Mouse (Mus musculus) gastrocnemius, adult 8-10 months (tissue): ENCODE data around the gene Pde4a. TPM values are rescaled to one million over a fixed set of nuclear protein-coding genes. Genes with fewer than 3 reads are reported as not detected.
"Not testable (repeated sequence)": the region's sequence is repeated elsewhere in the genome, so short reads cannot be mapped to it uniquely, and the experiment has no call there.

Experiments
- DNase-seq, 2 experiments: peaks; one replicate each; pipeline ENCODE4 v3.0.0; 2022; ENCODE audit warnings: low spot score in 2 of 2
- total RNA-seq, 4 experiments: library from RNA; stranded (reverse); gene quantifications; 2 replicates each; pipeline ENCODE4 v1.2.4; 2022

Pde4a gene
- total RNA-seq, 4 experiments from 2014 or later, result 40.7 to 51.5 (median 47.0) TPM

DNA sequence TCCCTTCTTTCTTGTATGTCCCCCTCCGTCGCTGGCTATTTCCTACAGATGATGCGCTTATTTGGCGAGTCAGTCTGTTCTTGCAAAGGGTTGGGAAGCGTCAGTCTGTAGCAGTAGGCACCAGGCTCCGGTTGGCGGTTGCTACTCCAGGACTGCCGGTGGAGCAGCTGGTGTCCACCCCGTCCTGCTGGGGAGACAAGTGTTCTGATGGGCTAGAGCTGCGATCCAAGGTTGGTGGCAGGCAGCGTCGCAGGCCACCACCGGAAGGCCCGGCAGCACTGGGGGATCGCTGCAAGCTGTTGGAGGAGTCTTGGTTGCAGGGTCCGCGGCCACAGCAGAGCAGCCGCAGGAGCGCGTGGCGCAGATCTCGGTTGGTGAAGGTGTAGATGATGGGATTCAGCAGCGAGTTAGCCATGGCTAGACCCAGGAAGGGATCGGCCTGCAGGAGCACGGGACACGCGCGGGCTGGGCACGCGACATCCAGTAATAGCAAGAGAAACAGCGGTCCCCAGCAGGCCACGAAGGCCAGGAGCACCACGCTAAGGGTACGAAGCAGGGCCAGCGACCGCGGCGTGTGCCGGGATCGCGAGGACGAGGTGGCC, 78.4 kb downstream of the Pde4a start:
- DNase-seq, result no peak

DNA sequence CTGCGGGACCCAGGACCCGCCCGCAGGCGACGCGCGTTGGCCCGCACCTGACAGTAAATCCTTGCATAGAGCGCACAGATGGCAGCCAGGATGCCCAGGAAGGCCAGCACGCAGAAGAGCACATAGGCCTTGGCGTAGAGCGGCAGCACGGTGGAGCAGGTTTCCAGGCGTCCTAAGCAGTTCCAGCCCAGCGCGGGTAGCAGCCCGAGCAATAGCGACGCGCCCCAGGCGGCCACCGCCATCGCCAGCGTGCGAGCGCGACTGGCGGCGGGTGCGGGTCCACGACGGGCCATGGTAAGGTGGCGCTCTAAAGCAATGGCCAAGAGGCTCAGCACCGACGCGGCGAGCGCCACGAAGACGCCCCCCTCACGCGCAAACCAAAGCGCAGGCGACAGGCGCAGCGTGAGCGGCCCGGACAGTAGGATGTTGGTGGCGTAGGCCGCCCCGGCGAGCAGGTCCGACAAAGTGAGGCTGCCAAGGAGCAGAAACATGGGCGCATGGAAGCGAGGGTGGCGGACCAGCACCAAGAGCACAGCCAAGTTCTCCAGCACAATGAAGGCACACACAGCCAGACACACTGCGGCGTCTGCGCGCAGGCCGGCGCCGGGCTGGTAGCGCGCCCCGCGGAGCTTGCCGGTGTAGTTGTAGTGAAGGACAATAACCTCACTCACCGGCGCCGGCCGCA, 79.1 kb downstream of the Pde4a start:
- no peak for DNase-seq

DNA sequence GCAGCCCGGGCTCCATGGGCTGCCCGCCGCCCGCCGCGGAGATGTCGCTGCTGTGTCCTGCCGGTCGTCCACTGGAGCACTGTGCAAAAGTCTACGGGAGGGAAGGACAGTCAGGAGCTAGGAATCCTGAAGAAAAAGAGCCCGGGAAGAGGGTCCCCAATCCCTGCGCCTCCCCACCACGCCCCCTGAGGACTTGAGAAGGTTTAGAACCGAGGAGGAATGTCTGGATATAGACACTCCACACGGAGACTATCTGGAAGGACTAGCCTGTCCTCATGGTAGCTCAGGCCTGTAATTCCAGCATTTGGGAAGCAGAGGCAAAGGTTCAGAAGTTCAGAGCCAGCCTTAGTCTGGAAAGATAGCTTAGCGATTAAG, 79.6 kb downstream of the Pde4a start:
- no peak for DNase-seq

DNA sequence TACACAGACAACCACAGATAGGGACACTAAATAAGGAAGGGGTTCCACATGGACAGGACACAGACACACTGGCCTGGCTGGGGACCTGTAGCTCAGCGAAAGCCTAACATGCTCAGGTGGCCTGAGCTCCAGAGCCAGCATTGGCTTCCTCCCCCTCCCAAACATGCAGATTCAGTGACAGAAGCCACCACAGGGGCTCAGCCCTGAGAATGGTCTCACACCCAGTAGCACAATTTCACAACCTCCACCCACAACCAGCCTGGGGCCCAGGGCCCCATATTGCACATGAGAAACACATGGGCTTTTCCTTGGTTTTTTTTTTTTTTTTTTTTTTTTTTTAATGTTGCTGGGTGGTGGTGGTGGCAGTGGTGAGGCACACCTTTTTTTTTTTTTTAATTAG, 80.8 kb downstream of the Pde4a start:
- DNase-seq, result no peak

DNA sequence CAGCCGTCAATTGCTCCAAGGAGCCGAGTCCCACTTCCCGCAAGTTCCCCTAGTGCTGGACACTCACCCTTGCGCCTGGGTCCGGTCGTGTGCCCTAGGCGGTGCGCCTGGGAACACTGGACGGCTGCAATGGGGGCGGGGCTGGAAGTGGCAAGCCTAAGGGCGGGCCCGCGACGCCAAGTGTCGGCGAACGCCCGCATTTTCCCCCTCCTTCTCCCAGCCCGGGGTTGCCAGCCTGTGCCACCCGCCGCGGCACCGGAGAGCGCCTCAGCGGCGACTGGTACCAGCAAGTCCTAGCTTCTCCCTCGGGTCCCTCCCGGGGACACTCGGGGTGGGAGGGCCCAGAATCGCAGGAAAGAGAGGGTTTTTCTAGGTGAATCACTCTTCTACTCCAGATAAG, 82.8 kb downstream of the Pde4a start, which contains the start of gene S1pr5:
S1pr5 (minus strand) TSS at position 118 of the 400 bp plus-strand sequence.
- DNase-seq, result peak in 1 of 2 experiments; percentile 37

DNA sequence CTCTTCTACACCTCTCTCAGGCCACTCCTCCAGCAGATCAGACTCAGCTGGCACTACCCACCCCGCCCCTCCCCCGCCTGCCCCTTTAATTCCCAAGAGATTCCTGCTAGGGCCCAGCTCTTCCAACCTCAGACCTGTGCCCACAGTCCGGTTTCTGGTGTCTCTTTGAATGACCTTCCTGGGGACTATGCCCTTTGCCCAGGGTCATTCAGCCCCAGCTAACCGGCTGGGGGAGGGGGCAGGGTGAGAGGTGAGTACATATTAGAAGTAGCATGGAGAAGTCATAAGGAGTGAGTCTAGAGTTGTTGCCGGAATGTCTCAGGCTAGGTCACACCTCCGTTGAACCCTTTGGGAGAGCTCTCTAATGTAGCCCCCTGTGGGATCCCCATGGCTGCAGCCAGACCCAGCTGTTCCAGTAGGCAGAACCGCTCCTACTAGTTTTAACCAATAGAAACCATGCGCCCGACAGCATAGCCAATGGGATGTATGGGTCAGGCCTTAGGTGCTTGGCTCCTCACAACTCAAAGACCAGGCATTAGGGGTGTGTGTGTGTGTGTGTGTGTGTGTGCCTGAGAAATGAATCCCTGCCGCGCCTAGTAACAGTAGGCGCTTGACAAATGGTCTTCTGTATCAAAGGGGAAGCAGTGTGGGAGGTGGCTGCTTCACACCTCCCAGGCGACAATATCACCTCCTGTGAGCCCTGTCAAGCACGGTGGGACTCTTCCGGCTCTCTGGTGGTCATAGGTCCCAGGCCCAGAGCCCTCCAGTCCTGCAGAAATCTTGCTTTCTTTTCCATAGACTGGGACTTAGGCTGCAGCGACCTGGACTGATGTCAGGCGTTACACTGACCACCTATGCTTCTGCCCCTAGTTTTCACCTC, 84.4 kb downstream of the Pde4a start:
- no peak for DNase-seq

DNA sequence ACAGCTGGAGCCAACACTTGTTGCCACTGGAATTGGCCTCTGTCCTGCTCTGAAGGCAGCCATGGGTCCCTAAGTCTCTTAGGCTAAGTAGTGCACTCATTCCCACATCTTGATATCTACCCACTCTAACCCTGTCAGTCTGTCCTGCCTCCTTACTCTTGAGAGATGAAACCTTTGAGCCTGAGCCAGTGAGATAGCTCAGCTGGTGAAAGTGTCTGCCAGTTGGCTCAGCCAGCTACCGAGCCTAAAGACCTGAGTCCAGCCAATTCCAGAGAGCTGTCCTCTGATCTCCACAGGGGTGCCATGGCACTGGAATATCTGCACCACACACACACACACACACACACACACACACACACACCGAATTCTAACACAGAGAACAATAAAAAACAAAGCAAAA, 85.0 kb downstream of the Pde4a start:
- no peak for DNase-seq

DNA sequence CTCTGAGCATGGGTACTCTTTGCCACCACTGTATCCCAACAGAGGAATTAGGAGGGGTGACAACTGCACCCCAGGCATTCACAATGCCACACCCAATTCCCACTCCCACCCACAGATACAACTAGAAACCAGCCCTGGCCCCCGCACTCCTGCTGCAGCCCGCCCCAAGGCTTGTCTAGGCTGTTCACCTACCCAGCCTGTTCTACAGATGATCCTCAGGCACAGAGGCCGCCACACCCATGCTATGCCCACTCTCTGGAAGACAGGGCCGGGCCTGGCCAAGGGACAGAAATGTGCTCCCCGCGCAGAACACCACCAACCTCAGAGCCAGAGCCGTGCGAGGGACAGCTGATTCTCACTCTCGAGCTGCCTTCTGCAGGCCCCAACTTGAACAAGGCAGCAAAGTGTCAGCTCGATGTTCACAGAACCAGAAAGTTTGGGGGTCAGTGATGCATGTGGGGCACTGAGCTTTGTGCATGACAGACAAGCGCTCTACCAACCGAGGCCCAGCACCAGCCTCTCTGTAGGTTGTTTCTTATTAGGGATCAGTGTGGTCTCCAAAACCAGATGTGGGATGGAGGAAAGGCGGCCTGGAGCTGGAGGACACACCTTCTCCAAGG, 85.7 kb downstream of the Pde4a start:
- DNase-seq, result no peak

DNA sequence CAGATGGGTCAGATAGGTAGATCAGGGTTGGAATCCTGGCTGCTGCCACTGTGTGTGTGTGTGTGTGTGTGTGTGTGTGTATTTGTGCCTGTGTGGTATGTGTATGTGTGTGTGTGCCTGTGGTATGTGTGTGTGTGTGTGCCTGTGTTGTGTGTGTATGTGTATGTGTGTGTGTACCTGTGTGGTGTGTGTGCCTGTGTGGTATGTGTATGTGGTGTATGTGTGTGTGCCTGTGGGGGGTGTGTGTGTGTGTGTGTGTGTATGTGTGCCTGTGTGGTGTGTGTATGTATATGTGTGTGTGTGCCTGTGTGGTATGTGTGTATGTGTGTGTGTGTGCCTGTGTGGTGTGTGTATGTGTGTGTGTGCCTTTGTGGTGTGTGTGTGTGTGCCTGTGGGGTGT, 89.2 kb downstream of the Pde4a start:
- DNase-seq, result no peak

DNA sequence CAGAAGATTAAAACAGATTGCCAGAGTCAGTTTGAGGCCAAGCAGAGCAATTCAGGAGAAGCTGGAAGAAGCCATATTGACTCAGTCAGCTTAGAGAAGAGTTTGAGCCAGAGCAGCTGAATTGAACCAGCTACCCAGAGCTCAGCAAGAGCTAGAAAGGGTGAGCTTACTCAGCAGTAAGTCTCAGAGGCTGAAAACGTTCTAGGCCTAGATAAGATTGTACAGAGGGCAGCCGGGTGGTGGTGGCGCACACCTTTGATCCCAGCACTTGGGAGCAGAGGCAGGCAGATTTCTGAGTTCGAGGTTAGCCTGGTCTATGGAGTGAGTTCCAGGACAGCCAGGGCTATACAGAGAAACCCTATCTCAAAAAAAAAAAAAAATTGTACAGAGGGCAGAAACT, 90.8 kb downstream of the Pde4a start:
- DNase-seq, result not testable (repeated sequence)

DNA sequence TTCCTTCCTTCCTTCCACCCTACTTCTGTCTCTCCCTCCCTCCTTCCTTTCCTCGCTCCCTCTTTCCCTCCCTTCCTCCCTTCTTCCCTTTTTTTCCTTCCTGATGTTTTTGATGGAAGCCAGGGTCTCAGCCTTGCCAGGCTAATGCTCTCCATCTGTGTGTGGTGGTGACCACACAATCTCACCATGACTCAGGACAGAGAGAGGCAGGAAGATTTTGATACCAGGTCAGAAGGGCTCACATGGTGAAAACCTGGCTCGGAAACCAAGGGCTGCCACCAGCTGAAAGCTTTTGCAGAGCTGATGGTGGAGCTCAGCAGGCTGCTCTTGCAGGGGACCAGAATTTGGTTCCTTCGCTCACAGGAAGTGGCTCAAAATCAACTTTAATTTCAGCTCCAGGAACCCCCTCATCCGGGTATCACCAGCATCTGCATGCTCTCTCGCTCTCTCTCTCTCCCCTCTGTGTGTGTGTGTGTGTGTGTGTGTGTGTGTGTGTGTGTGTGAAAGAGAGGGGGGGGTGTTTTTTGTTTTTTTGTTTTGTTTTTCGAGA, 95.1 kb downstream of the Pde4a start:
- no peak for DNase-seq

DNA sequence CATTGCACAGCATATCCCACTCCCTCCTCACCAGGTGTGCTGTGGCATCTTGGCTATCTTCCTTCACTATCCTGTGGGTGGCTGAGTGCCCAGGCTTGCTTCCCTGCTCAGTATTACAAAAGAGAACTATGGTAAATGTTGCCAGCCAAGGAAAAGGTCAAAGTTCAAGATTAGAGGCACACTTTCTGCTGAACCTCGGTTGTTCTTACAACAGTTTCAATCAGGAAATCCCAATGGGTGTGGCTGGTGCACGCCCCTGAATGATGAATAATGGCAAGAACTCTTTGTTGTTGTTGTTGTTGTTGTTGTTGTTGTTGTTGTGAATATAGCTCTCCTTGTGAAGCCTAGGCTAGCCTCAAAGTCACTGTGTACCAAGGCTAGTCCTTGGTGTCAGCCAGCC, 96.3 kb downstream of the Pde4a start:
- DNase-seq, result no peak

Other genes starting within 250 kb of the Pde4a start
- gene Dnmt1, start 205.8 kb upstream of the Pde4a start, total RNA-seq, result 1 to 10 TPM; 5.5 to 6.0 (median 5.8) TPM
- 1 to 10 TPM in 1 of 4 experiments, under 1 TPM in 3; 0.46 to 1.1 (median 0.74) TPM for gene S1pr2, start 188.9 kb upstream of the Pde4a start, total RNA-seq
- 10 to 100 TPM; 53.7 to 58.9 (median 55.7) TPM for gene Mrpl4, start 163.0 kb upstream of the Pde4a start, total RNA-seq
- gene Icam1, start 149.7 kb upstream of the Pde4a start, total RNA-seq, result 1 to 10 TPM; 1.3 to 2.3 (median 1.4) TPM
- gene Icam4, start 136.3 kb upstream of the Pde4a start, total RNA-seq, result 1 to 10 TPM; 1.3 to 2.7 (median 1.8) TPM
- under 1 TPM in 1 of 4 experiments, not detected in 3; 0.08 TPM for gene Icam5, start 133.6 kb upstream of the Pde4a start, total RNA-seq
- gene Zglp1, start 98.6 kb upstream of the Pde4a start, total RNA-seq, result not detected
- under 1 TPM in 2 of 4 experiments, not detected in 2; 0.19 to 0.39 TPM for gene Gm49373, start 92.6 kb upstream of the Pde4a start, total RNA-seq
- 10 to 100 TPM; 47.9 to 55.2 (median 51.4) TPM for gene Fdx1l, start 92.1 kb upstream of the Pde4a start, total RNA-seq
- gene Gm38431, start 73.7 kb upstream of the Pde4a start, total RNA-seq, result 1 to 10 TPM in 1 of 4 experiments, under 1 TPM in 3; 0.15 to 2.5 (median 0.34) TPM
- gene Raver1, start 73.7 kb upstream of the Pde4a start, total RNA-seq, result 10 to 100 TPM; 13.0 to 15.6 (median 14.3) TPM
- 1 to 10 TPM; 4.9 to 6.0 (median 5.8) TPM for gene Tyk2, start 34.5 kb upstream of the Pde4a start, total RNA-seq
- gene Cdc37, start 15.7 kb upstream of the Pde4a start, total RNA-seq, result 100 to 1,000 TPM in 3 of 4 experiments, 10 to 100 TPM in 1; 95.0 to 132 (median 111) TPM
- 10 to 100 TPM; 54.9 to 59.4 (median 57.4) TPM for gene Keap1, start 73.6 kb downstream of the Pde4a start, total RNA-seq
- gene S1pr5, start 82.7 kb downstream of the Pde4a start, total RNA-seq, result under 1 TPM; 0.10 to 0.29 (median 0.15) TPM
- gene Atg4d, start 99.6 kb downstream of the Pde4a start, total RNA-seq, result 10 to 100 TPM; 74.3 to 87.3 (median 80.7) TPM
- 10 to 100 TPM in 3 of 4 experiments, 1 to 10 TPM in 1; 8.4 to 13.0 (median 11.4) TPM for gene Kri1, start 122.3 kb downstream of the Pde4a start, total RNA-seq
- gene Cdkn2d, start 125.7 kb downstream of the Pde4a start, total RNA-seq, result 10 to 100 TPM in 3 of 4 experiments, 1 to 10 TPM in 1; 8.8 to 10.7 (median 10.6) TPM
- gene Ap1m2, start 146.6 kb downstream of the Pde4a start, total RNA-seq, result not detected
- 100 to 1,000 TPM; 155 to 165 (median 161) TPM for gene Slc44a2, start 155.0 kb downstream of the Pde4a start, total RNA-seq
- 10 to 100 TPM; 15.8 to 20.6 (median 18.9) TPM for gene Ilf3, start 202.2 kb downstream of the Pde4a start, total RNA-seq
- gene Qtrt1, start 246.1 kb downstream of the Pde4a start, total RNA-seq, result 1 to 10 TPM; 5.8 to 8.0 (median 6.2) TPM